Mouse (Mus musculus) heart, adult 2 months (tissue): Measurements from ENCODE around the gene Nxnl1.

ENCODE experiments used
- CTCF ChIP-seq: fragments of 200-600 bp; IDR thresholded peaks from 2 replicates; pipeline ENCODE4 v1.8.1; 2022; ENCODE audit warnings: antibody characterized with exemption, mild to moderate bottlenecking, moderate library complexity
- EP300 ChIP-seq: fragments of 200-500 bp; IDR thresholded peaks from 2 replicates; pipeline ENCODE4 v1.6.1; 2011; ENCODE audit warnings: low read depth, low read length, control low read depth; ENCODE audit not compliant: insufficient read depth
- POLR2A ChIP-seq: fragments of 200-500 bp; IDR thresholded peaks from 2 replicates; pipeline ENCODE4 v1.6.1; 2011; ENCODE audit warnings: mild to moderate bottlenecking, low read depth, low read length, control low read depth; ENCODE audit not compliant: insufficient read depth

GRCm38 (mm10) chr8:71597451-71597850 lies 31.1 kb upstream of the Nxnl1 start, which contains the start of gene Fam129c:
- TF ChIP-seq POLR2A: no peak
- no peak for TF ChIP-seq CTCF
- TF ChIP-seq EP300: no peak
